Mouse (Mus musculus): ENCODE results near the gene Zbtb39. TPM values are rescaled to one million over a fixed set of nuclear protein-coding genes. Genes with fewer than 3 reads are reported as not detected.

Zbtb39 gene
- polyA plus RNA-seq (2014; fragmentation: Nextera tagmentation; extraction: Ambion mirVana): 4.6 and 4.9 TPM in 2 replicates

- Histone ChIP-seq H3K27me3 (ENCODE audit: control insufficient read depth, insufficient read depth, low read length) (no peaks in the 10 kb centered on the region), H3K9me3 (ENCODE audit: control insufficient read depth, low read depth, low read length) (no peaks in the 10 kb centered on the region), H3K36me3 (ENCODE audit: control insufficient read depth, insufficient read depth, low read length) (peaks cover 29% of the 10 kb centered on the region), H3K9ac (replicated peaks; ENCODE audit: low read depth, low read length) (peak within 1 kb of the TSS; percentile 97), H3K4me1 (ENCODE audit: control insufficient read depth, insufficient read depth, low read length) (peaks cover 8% of the 10 kb centered on the region; the same call in 1 of the 2 replicates), H3K4me3 (ENCODE audit: low read depth, low read length) (peak within 1 kb of the TSS; percentile 86), H3K4me2 (replicated peaks; ENCODE audit: low read depth, low read length) (peak within 1 kb of the TSS; percentile 82), H3K27ac (ENCODE audit: low read length) (peak within 1 kb of the TSS; percentile 66)
- peak; percentile 81 for ATAC-seq (ENCODE audit: insufficient number of reproducible peaks, insufficient read depth, low FRiP score, low read depth)
- WGBS: 2% methylated on average over 43 of the region's 61 CpGs
Observed at GRCm38 (mm10) chr10:127739083-127739660, at the start of gene Zbtb39. Gene Zbtb39 (plus strand): TSS chr10:127739538.

- H3K36me3 ChIP-seq (ENCODE audit: control insufficient read depth, insufficient read depth, low read length): peaks cover 9% of the 10 kb centered on the region; the same call in 1 of the 2 replicates
Observed at GRCm38 (mm10) chr10:127691053-127691452, 48.3 kb upstream of the Zbtb39 start.

GRCm38 (mm10) chr10:127694636-127695035 is 44.7 kb upstream of the Zbtb39 start:
- H3K36me3 ChIP-seq (ENCODE audit: control insufficient read depth, insufficient read depth, low read length): peaks cover 15% of the 10 kb centered on the region; the same call in 1 of the 2 replicates
- no peak for ATAC-seq (ENCODE audit: insufficient number of reproducible peaks, insufficient read depth, low FRiP score, low read depth)
- H3K9me3 ChIP-seq (ENCODE audit: control insufficient read depth, low read depth, low read length): no peaks in the 10 kb centered on the region
- H3K4me2 ChIP-seq (replicated peaks; ENCODE audit: low read depth, low read length): no peak overlapping the region
- no peaks in the 10 kb centered on the region for H3K27me3 ChIP-seq (ENCODE audit: control insufficient read depth, insufficient read depth, low read length)
- no peak overlapping the region for H3K4me3 ChIP-seq (ENCODE audit: low read depth, low read length)
- H3K27ac ChIP-seq (ENCODE audit: low read length): no peak overlapping the region
- H3K4me1 ChIP-seq (ENCODE audit: control insufficient read depth, insufficient read depth, low read length): no peaks in the 10 kb centered on the region
- WGBS: 54% methylated on average over 2 of the region's 2 CpGs
- H3K9ac ChIP-seq (replicated peaks; ENCODE audit: low read depth, low read length): no peak overlapping the region

More at GRCm38 (mm10) chr10:127691053-127691452, 48.3 kb upstream of the Zbtb39 start:
- no peaks in the 10 kb centered on the region for H3K27me3 ChIP-seq (ENCODE audit: control insufficient read depth, insufficient read depth, low read length)
- WGBS: 14% methylated on average over 1 of the region's 1 CpGs
- no peaks in the 10 kb centered on the region for H3K9me3 ChIP-seq (ENCODE audit: control insufficient read depth, low read depth, low read length)
- no peak for ATAC-seq (ENCODE audit: insufficient number of reproducible peaks, insufficient read depth, low FRiP score, low read depth)
- H3K27ac ChIP-seq (ENCODE audit: low read length): no peak overlapping the region
- H3K4me1 ChIP-seq (ENCODE audit: control insufficient read depth, insufficient read depth, low read length): no peaks in the 10 kb centered on the region
- no peak overlapping the region for H3K9ac ChIP-seq (replicated peaks; ENCODE audit: low read depth, low read length)
- H3K4me2 ChIP-seq (replicated peaks; ENCODE audit: low read depth, low read length): no peak overlapping the region
- H3K4me3 ChIP-seq (ENCODE audit: low read depth, low read length): no peak overlapping the region

GRCm38 (mm10) chr10:127695775-127696174 is 43.6 kb upstream of the Zbtb39 start:
- no peaks in the 10 kb centered on the region for H3K4me1 ChIP-seq (ENCODE audit: control insufficient read depth, insufficient read depth, low read length)
- H3K4me3 ChIP-seq (ENCODE audit: low read depth, low read length): no peak overlapping the region
- WGBS: 94% methylated on average over 7 of the region's 7 CpGs
- H3K27ac ChIP-seq (ENCODE audit: low read length): no peak overlapping the region
- H3K9me3 ChIP-seq (ENCODE audit: control insufficient read depth, low read depth, low read length): no peaks in the 10 kb centered on the region
- H3K9ac ChIP-seq (replicated peaks; ENCODE audit: low read depth, low read length): no peak overlapping the region
- no peak overlapping the region for H3K4me2 ChIP-seq (replicated peaks; ENCODE audit: low read depth, low read length)
- H3K36me3 ChIP-seq (ENCODE audit: control insufficient read depth, insufficient read depth, low read length): peaks cover 17% of the 10 kb centered on the region; the same call in 1 of the 2 replicates
- no peaks in the 10 kb centered on the region for H3K27me3 ChIP-seq (ENCODE audit: control insufficient read depth, insufficient read depth, low read length)
- no peak for ATAC-seq (ENCODE audit: insufficient number of reproducible peaks, insufficient read depth, low FRiP score, low read depth)

- no peaks in the 10 kb centered on the region for H3K4me1 ChIP-seq (ENCODE audit: control insufficient read depth, insufficient read depth, low read length)
- no peaks in the 10 kb centered on the region for H3K27me3 ChIP-seq (ENCODE audit: control insufficient read depth, insufficient read depth, low read length)
- no peak for ATAC-seq (ENCODE audit: insufficient number of reproducible peaks, insufficient read depth, low FRiP score, low read depth)
- H3K9me3 ChIP-seq (ENCODE audit: control insufficient read depth, low read depth, low read length): no peaks in the 10 kb centered on the region
- H3K9ac ChIP-seq (replicated peaks; ENCODE audit: low read depth, low read length): no peak overlapping the region
- H3K27ac ChIP-seq (ENCODE audit: low read length): no peak overlapping the region
- no peak overlapping the region for H3K4me3 ChIP-seq (ENCODE audit: low read depth, low read length)
- peaks cover 10% of the 10 kb centered on the region; the same call in 1 of the 2 replicates for H3K36me3 ChIP-seq (ENCODE audit: control insufficient read depth, insufficient read depth, low read length)
- 91% methylated on average over 7 of the region's 7 CpGs for WGBS
- H3K4me2 ChIP-seq (replicated peaks; ENCODE audit: low read depth, low read length): no peak overlapping the region
Observed at GRCm38 (mm10) chr10:127698966-127699365, 40.4 kb upstream of the Zbtb39 start.

- 0 out of 2 replicates have a peak, but pooled peaks have one; percentile 48 for ATAC-seq (ENCODE audit: insufficient number of reproducible peaks, insufficient read depth, low FRiP score, low read depth)
- H3K4me3 ChIP-seq (ENCODE audit: low read depth, low read length): no peak overlapping the region
- H3K9me3 ChIP-seq (ENCODE audit: control insufficient read depth, low read depth, low read length): no peaks in the 10 kb centered on the region
- H3K27me3 ChIP-seq (ENCODE audit: control insufficient read depth, insufficient read depth, low read length): no peaks in the 10 kb centered on the region
- H3K36me3 ChIP-seq (ENCODE audit: control insufficient read depth, insufficient read depth, low read length): peaks cover 4% of the 10 kb centered on the region; the same call in 1 of the 2 replicates
- no peak overlapping the region for H3K27ac ChIP-seq (ENCODE audit: low read length)
- H3K4me1 ChIP-seq (ENCODE audit: control insufficient read depth, insufficient read depth, low read length): 0 out of 2 replicates have a peak, but pooled peaks cover 3% of the 10 kb centered on the region
- no peak overlapping the region for H3K9ac ChIP-seq (replicated peaks; ENCODE audit: low read depth, low read length)
- 37% methylated on average over 4 of the region's 4 CpGs for WGBS
- no peak overlapping the region for H3K4me2 ChIP-seq (replicated peaks; ENCODE audit: low read depth, low read length)
Observed at GRCm38 (mm10) chr10:127703299-127703698, 36.0 kb upstream of the Zbtb39 start.

- Histone ChIP-seq H3K9me3 (ENCODE audit: control insufficient read depth, low read depth, low read length) (no peaks in the 10 kb centered on the region), H3K27me3 (ENCODE audit: control insufficient read depth, insufficient read depth, low read length) (no peaks in the 10 kb centered on the region), H3K27ac (ENCODE audit: low read length) (no peak overlapping the region; the same call in 1 of the 2 replicates), H3K9ac (replicated peaks; ENCODE audit: low read depth, low read length) (no peak overlapping the region), H3K4me2 (replicated peaks; ENCODE audit: low read depth, low read length) (no peak overlapping the region), H3K4me3 (ENCODE audit: low read depth, low read length) (no peak overlapping the region), H3K36me3 (ENCODE audit: control insufficient read depth, insufficient read depth, low read length) (peaks cover 4% of the 10 kb centered on the region; the same call in 1 of the 2 replicates), H3K4me1 (ENCODE audit: control insufficient read depth, insufficient read depth, low read length) (0 out of 2 replicates have a peak, but pooled peaks cover 3% of the 10 kb centered on the region)
- ATAC-seq (ENCODE audit: insufficient number of reproducible peaks, insufficient read depth, low FRiP score, low read depth): peak; percentile 57; the same call in 1 of the 2 replicates
- WGBS: 53% methylated on average over 2 of the region's 2 CpGs
Observed at GRCm38 (mm10) chr10:127704293-127704692, 35.0 kb upstream of the Zbtb39 start.

- ATAC-seq (ENCODE audit: insufficient number of reproducible peaks, insufficient read depth, low FRiP score, low read depth): no peak
- Histone ChIP-seq H3K9ac (replicated peaks; ENCODE audit: low read depth, low read length) (no peak within 1 kb of the TSS), H3K4me3 (ENCODE audit: low read depth, low read length) (no peak within 1 kb of the TSS), H3K27ac (ENCODE audit: low read length) (no peak within 1 kb of the TSS; the same call in 1 of the 2 replicates), H3K4me1 (ENCODE audit: control insufficient read depth, insufficient read depth, low read length) (0 out of 2 replicates have a peak, but pooled peaks cover 3% of the 10 kb centered on the region), H3K27me3 (ENCODE audit: control insufficient read depth, insufficient read depth, low read length) (no peaks in the 10 kb centered on the region), H3K36me3 (ENCODE audit: control insufficient read depth, insufficient read depth, low read length) (peaks cover under 1% of the 10 kb centered on the region; the same call in 1 of the 2 replicates), H3K4me2 (replicated peaks; ENCODE audit: low read depth, low read length) (no peak within 1 kb of the TSS), H3K9me3 (ENCODE audit: control insufficient read depth, low read depth, low read length) (no peaks in the 10 kb centered on the region)
- 59% methylated on average over 2 of the region's 2 CpGs for WGBS
Observed at GRCm38 (mm10) chr10:127704766-127705220, 34.5 kb upstream of the Zbtb39 start, which contains the start of gene Myo1a. Gene Myo1a (plus strand): TSS chr10:127705170.

Data from stomach, embryonic 14.5 days (tissue).